Mouse (Mus musculus) midbrain, embryonic 10.5 days (tissue): ENCODE measurements around the gene Aldh18a1. TPM values are rescaled to one million over a fixed set of nuclear protein-coding genes. Genes with fewer than 3 reads are reported as not detected.

Experiments
- polyA plus RNA-seq: library from polyadenylated mRNA; unstranded; fragments of >200 nt; fragmentation: Nextera tagmentation; extraction: Ambion mirVana; gene quantifications from 2 replicates; pipeline ENCODE4 v1.2.1, GENCODE M21; 2016

Aldh18a1 gene
- polyA plus RNA-seq, 1 experiment from 2014 or later = 98.0 TPM

Other genes starting within 250 kb of the Aldh18a1 start
- gene Sorbs1, start 74.7 kb downstream of the Aldh18a1 start, polyA plus RNA-seq = 47.9 and 62.2 TPM in 2 replicates
- 11.9 and 12.4 TPM in 2 replicates for gene Tctn3, start 23.8 kb upstream of the Aldh18a1 start, polyA plus RNA-seq
- 4.0 and 6.2 TPM in 2 replicates for gene Entpd1, start 23.9 kb upstream of the Aldh18a1 start, polyA plus RNA-seq
- 0.06 and 0.22 TPM in 2 replicates for gene Cc2d2b, start 160.3 kb upstream of the Aldh18a1 start, polyA plus RNA-seq
- 38.6 and 39.9 TPM in 2 replicates for gene Ccnj, start 242.8 kb upstream of the Aldh18a1 start, polyA plus RNA-seq